Mouse (Mus musculus): ENCODE measurements around the gene Ispd.

DNA sequence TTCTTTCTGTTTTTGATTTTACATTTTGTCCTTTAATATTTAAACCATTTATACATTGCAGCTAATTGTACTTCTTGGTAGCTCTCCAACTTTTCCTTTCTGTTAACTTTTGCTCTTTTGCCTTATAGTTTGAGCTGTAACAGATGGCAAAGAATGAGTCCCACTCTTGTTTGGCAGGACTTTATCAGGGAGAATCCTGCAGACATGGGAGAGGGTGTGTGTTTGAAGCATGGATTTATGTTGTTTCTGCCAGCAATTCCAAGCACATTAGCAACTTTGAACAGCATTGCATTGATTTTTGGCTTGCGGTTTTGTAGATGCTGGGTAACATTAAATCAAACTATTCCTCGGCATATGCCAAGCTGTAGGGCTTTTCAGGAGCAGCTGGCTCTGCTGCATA is 13.9 kb downstream of the Ispd start:
- TF ChIP-seq CHD2 (IDR thresholded peaks at IDR 0.05; ENCODE audit: low read depth, low read length): no peak
- no peak for TF ChIP-seq MAFK (IDR thresholded peaks at IDR 0.05; ENCODE audit: insufficient read depth, low read depth, low read length)
- no peak for TF ChIP-seq ZC3H11A (IDR thresholded peaks at IDR 0.05; ENCODE audit: borderline replicate concordance, low read depth, low read length)
- no peak for TF ChIP-seq ZNF384 (IDR thresholded peaks at IDR 0.05; ENCODE audit: low read depth, low read length)
